Mouse (Mus musculus): ENCODE measurements around the gene Krtap1-4.
"Not testable (repeated sequence)": the region's sequence is repeated elsewhere in the genome, so short reads cannot be mapped to it uniquely, and the experiment has no call there.

Krtap1-4 gene

GRCm38 (mm10) chr11:99583245-99583704 lies at the start of gene Krtap1-4:
Gene Krtap1-4, minus strand, starts transcription at chr11:99583654.
- in situ Hi-C loops (cut with MboI, MseI): no loop called here

- in situ Hi-C loops (cut with MboI, MseI): no loop called here
Observed at GRCm38 (mm10) chr11:99630890-99631289, 47.4 kb upstream of the Krtap1-4 start.

- in situ Hi-C loops (cut with MboI, MseI): no loop called here
Observed at GRCm38 (mm10) chr11:99628138-99628537, 44.7 kb upstream of the Krtap1-4 start, which contains the start of gene Krtap4-1. Gene Krtap4-1, minus strand, starts transcription at chr11:99628238.

DNA sequence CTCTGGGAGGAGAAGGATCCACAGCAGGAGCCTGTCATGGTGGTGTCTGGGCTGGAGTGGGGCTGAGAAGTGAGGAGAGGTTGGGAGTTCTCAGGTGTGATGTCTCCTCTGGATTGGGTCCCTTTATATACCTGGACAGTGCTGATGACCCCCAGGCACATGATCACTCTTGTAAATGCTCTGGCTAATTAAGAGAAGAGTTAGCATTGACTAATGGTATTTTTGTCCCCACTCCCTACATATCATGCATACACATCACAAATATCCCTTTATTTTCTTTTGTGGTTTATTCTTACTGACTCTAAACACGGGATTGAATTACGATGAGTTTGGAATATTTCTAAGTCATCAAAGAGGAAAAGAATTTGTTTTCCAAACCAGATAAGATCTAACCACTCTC lies 36.9 kb upstream of the Krtap1-4 start, which contains the start of gene Gm11562:
TSS of gene Gm11562 (minus strand) at position 101 of the 400 bp plus-strand sequence.
- in situ Hi-C loops (cut with MboI, MseI): no loop called here

DNA sequence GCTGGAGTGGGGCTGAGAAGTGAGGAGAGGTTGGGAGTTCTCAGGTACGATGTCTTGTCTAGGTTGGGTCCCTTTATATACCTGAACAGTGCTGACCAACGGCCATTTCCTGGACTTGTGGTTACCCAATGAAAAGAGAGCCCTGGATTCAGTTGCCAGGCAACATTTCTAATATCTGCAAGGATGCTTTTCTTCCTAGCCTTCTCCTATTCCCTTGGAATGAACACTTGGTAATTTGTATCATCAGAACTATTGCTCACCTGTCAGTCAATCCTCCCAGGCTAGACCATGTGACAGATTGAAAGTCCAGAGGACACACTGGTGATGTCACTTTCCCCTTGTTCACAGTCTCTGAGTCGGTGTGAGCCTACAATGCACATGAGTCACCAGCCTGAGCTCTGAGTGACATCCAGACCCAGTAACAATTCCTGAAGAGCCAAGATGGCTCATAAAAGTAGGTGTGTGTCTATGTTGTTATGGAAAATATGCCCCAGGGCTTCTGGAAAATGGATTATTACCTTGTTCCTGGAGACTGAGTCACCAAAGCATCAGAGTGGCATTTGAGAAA lies 31.4 kb upstream of the Krtap1-4 start, which contains the start of gene Krtap2-4:
TSS of gene Krtap2-4 (minus strand) at position 51 of the 568 bp plus-strand sequence.
- in situ Hi-C loops (cut with MboI, MseI): no loop called here

DNA sequence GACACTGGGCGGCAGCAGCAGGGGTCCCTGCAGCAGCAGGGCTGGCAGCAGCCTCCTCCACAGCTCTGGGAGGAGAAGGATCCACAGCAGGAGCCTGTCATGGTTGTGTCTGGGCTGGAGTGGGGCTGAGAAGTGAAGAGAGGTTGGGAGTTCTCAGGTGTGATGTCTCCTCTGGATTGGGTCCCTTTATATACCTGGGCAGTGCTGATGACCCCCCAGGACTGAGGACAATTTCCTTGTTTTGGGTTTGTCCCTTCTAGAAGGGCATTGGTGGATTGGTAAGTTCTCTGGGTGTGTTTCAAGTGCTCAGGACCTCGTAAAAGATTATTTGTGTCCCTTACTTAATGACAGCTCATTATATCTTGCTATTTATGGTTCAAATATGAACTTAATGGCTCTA lies 26.6 kb upstream of the Krtap1-4 start, which contains the start of gene Gm11937:
TSS of gene Gm11937 (minus strand) at position 101 of the 400 bp plus-strand sequence.
- in situ Hi-C loops (cut with MboI, MseI): not testable (repeated sequence)

- in situ Hi-C loops (cut with MboI, MseI): no loop called here
Observed at GRCm38 (mm10) chr11:99609126-99609525, 25.7 kb upstream of the Krtap1-4 start.

DNA sequence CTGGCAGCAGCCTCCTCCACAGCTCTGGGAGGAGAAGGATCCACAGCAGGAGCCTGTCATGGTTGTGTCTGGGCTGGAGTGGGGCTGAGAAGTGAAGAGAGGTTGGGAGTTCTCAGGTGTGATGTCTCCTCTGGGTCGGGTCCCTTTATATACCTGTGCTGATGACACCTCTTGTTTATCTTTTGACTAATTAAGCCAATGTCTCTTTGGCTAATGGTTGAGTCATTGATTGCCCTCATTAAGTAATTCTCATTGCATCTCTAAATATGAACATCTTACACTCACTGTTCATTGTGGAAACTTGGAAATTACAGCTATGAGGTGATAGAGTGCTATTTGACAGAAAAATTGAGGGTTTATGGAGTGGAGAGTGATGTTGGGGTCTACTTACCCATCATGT lies 19.8 kb upstream of the Krtap1-4 start, which contains the start of gene Gm11938:
TSS of gene Gm11938 (minus strand) at position 101 of the 400 bp plus-strand sequence.
- in situ Hi-C loops (cut with MboI, MseI): not testable (repeated sequence)

DNA sequence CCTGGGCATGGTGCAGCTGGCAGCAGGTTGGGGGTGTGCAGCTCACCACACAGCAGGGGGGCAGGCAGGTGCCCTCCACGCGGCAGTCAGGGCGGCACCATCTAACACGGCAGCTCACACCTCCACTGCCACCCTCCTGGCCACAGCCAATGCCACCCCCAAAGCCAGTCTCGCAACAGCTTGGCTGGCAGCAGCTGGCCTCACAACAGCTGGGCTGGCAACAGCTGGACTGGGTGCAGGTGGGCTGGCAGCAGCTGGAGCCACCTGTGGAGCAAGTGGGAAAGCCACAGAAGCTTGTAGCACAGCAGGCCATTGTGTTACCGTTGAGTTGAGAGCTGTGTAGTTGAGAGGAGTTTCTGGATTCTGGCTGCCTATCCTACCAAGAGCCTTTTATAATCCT lies 14.3 kb upstream of the Krtap1-4 start, which contains the start of gene Krtap9-3:
TSS of gene Krtap9-3 (minus strand) at position 364 of the 400 bp plus-strand sequence.
- in situ Hi-C loops (cut with MboI, MseI): not testable (repeated sequence)

DNA sequence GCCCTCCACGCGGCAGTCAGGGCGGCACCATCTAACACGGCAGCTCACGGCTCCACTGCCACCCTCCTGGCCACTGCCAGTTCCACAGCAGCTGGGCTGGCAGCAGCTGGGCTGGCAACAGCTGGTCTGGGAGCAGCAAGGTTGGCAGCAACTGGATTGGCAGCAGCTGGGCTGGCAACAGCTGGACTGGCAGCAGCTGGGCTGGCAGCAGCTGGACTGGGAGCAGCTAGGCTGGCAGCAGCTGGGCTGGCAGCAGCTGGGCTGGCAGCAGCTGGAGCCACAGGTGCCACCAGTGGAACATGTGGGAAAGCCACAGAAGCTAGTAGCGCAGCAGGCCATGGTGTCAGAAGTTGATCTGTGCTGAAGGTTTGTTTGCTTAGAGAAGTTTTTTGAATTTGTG lies 7.5 kb upstream of the Krtap1-4 start, which contains the start of gene Krtap1-3:
TSS of gene Krtap1-3 (minus strand) at position 359 of the 400 bp plus-strand sequence.
- in situ Hi-C loops (cut with MboI, MseI): no loop called here

DNA sequence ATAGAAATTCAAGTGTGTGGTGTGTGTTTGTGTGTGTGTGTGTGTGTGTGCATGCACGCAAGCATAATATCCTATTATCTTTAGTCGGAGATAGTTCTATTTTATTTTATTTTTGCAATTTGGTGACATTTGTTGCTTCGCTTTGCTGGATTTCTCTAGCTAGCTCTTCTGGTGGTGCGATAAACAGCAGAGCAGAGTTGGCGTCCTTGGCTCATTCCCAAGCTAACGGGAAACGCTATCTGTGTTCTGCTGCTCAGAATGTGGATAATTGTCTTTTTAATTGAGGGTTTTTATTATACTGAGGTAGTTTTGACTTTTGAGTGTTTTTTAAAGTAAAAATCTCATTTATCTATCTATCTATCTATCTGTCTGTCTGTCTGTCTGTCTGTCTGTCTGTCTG lies 1.6 kb upstream of the Krtap1-4 start:
- in situ Hi-C loops (cut with MboI, MseI): no loop called here

GRCm38 (mm10) chr11:99581564-99581963 lies 1.9 kb downstream of the Krtap1-4 start:
- in situ Hi-C loops (cut with MboI, MseI): no loop called here

- in situ Hi-C loops (cut with MboI, MseI): no loop called here
Observed at GRCm38 (mm10) chr11:99581051-99581450, 2.4 kb downstream of the Krtap1-4 start.

DNA sequence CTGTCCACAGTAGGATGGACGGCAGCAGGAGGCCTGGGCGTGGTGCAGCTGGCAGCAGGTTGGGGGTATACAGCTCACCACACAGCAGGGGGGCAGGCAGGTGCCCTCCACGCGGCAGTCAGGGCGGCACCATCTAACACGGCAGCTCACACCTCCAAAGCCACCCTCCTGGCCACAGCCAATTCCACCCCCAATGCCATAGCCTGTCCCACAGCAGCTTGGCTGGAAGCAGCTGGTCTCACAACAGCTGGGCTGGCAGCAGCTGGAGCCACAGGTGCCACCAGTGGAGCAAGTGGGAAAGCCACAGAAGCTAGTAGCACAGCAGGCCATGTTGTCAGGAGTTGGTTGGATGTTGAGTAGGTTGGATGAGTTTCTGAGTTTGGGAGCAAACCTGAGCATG lies 2.8 kb downstream of the Krtap1-4 start, which contains the start of gene Krtap1-5:
TSS of gene Krtap1-5 (minus strand) at position 381 of the 400 bp plus-strand sequence.
- in situ Hi-C loops (cut with MboI, MseI): no loop called here

DNA sequence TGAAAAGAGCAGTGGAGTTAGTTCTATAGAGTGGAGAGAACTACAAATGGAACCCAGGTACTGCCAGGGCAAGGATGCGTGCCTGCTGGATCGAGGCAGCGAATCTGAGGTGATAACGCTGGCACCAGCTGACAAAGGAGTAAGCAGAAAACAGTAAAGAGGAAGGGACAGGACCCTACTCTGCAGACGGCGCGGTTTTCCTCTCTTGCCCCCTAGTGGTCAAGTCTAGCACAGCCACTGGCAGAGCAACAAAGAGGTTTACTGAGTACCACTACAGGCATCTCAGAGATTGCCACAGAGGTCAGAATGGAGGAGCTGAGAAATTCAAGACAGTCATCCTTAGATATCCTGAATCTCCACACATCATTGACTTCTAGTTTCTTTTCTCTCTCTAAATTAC lies 9.3 kb downstream of the Krtap1-4 start:
- in situ Hi-C loops (cut with MboI, MseI): no loop called here

GRCm38 (mm10) chr11:99573164-99573563 lies 10.3 kb downstream of the Krtap1-4 start:
- in situ Hi-C loops (cut with MboI, MseI): no loop called here

DNA sequence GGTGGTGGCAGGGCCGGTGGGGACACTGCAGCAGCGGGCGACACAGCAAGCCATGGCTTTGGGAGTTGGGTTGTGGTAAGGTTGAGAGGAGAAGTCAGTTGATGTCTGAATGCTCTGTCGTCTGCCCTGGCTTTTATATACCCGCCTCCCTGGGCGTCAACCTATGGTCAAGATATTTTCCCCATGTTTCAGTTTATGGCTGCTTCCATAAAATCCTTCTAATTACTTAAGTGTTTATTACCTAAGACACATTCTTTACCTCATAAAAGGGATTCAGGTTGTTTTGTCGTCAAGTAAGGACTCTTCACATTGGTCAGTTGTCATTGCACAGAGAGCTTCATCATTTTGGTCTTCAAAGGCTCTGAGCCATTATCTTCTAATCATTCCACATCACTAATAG lies 16.9 kb downstream of the Krtap1-4 start, which contains the start of gene Krtap3-1:
TSS of gene Krtap3-1 (minus strand) at position 101 of the 400 bp plus-strand sequence.
- in situ Hi-C loops (cut with MboI, MseI): no loop called here

DNA sequence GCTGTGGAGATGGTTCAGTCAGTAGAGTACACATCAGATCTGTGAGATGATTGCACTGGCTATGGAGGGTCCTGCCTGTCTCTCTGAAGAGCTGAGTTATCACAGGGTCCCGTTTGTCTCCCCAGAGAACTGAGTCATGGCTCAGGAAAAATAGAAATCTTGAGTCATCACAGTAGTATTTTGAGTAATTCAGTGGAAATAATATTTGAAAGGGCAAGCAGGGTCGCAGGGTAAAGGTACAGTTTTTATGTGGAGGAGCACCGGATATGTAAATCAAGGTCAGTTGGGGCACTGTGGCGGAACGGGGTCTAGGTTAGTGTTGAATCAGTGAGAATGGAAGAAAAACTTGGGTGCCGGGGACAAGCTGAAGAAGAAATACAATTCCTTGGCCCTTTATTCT lies 20.9 kb downstream of the Krtap1-4 start:
- in situ Hi-C loops (cut with MboI, MseI): no loop called here

GRCm38 (mm10) chr11:99559366-99559765 lies 24.1 kb downstream of the Krtap1-4 start, which contains the start of gene Gm11939:
Gene Gm11939, minus strand, starts transcription at chr11:99559466.
- in situ Hi-C loops (cut with MboI, MseI): no loop called here

GRCm38 (mm10) chr11:99557976-99558745 lies 25.3 kb downstream of the Krtap1-4 start:
- in situ Hi-C loops (cut with MboI, MseI): no loop called here

DNA sequence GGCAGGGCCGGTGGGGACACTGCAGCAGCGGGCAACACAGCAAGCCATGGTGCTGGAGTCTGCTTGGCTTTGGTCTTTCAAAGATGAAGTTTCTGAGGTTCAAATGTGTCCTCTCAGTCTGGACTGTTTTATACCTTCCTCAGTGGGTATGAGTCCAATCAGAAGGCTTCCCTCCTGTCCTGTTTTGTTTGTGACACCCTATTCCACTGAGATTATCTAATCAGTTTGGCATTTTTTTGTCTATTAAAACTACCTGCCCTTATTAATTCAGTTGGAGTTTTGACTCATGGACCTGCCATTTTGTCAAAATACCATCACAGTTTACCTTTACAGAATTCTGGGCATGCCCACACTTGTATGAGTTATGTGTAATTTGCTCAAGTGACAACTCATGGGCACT lies 26.7 kb downstream of the Krtap1-4 start, which contains the start of gene Krtap3-2:
TSS of gene Krtap3-2 (minus strand) at position 101 of the 400 bp plus-strand sequence.
- in situ Hi-C loops (cut with MboI, MseI): no loop called here

DNA sequence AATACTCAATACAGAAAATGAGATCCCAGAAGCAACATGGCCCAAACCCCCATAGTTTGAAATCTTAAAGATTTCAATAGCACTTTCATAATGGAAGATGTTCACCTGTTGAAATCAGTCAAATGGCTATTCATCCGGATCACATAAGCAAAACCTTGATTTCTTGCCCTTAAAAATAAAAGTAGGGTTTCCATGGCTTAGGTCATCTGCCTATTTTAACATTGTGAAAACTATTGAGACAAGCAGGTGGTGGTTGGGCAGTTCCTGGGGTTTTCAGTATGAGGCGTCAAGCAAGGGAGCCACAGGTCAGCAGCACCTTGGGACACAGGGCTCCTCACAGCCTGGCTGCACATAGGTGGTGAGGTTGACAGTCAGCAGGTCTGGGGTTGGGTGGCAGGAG lies 27.3 kb downstream of the Krtap1-4 start:
- in situ Hi-C loops (cut with MboI, MseI): no loop called here
